Mouse (Mus musculus): ENCODE data around the gene Kcnj10. TPM values are rescaled to one million over a fixed set of nuclear protein-coding genes. Genes with fewer than 3 reads are reported as not detected.

The Kcnj10 gene
- polyA plus RNA-seq, 1 experiment from 2014 or later, result 2.6 TPM

DNA sequence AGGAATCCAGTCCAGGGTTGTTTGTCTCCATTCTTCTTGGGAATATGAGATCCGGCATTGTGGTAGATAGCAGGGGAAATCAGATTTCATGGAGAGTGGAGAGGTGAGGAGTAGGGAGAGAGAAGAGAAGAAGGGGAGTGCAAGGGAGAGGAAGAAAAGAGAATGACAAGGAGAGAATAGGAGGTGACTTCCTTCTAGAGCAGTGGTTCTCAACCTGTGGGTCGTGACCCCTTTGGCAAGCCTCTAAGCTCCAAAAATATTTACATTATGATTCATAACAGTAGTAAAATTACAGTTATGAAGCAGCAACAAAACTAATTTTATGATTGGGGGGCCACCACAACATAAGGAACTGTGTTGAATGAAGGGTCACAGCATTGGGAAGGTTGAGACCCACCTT is 8.1 kb upstream of the Kcnj10 start:
- no peaks in the 10 kb centered on the region for H3K27me3 ChIP-seq (ENCODE audit: control insufficient read depth, insufficient read depth, low read length)
- no peaks in the 10 kb centered on the region for H3K36me3 ChIP-seq (ENCODE audit: control insufficient read depth, insufficient read depth, low read length)
- H3K4me3 ChIP-seq (ENCODE audit: low read depth, low read length), result no peak overlapping the region
- H3K9me3 ChIP-seq (ENCODE audit: control insufficient read depth, low read length), result no peaks in the 10 kb centered on the region
- peaks cover 10% of the 10 kb centered on the region for H3K4me1 ChIP-seq (ENCODE audit: control insufficient read depth, insufficient read depth, low read length)
- H3K27ac ChIP-seq (ENCODE audit: low read depth, low read length), result no peak overlapping the region
- no peak overlapping the region for H3K4me2 ChIP-seq (ENCODE audit: low read depth, low read length)
- no peak for ATAC-seq (ENCODE audit: low read depth)
- no peak overlapping the region for H3K9ac ChIP-seq (replicated peaks; ENCODE audit: low read depth, low read length)
- 83% methylated on average over 2 of the region's 2 CpGs for WGBS

- no peaks in the 10 kb centered on the region for H3K9me3 ChIP-seq (ENCODE audit: control insufficient read depth, low read length)
- 23% methylated on average over 3 of the region's 3 CpGs for WGBS
- H3K27me3 ChIP-seq (ENCODE audit: control insufficient read depth, insufficient read depth, low read length), result no peaks in the 10 kb centered on the region
- H3K36me3 ChIP-seq (ENCODE audit: control insufficient read depth, insufficient read depth, low read length), result no peaks in the 10 kb centered on the region
- peaks cover 10% of the 10 kb centered on the region for H3K4me1 ChIP-seq (ENCODE audit: control insufficient read depth, insufficient read depth, low read length)
- no peak overlapping the region for H3K4me3 ChIP-seq (ENCODE audit: low read depth, low read length)
- no peak for ATAC-seq (ENCODE audit: low read depth)
- no peak overlapping the region for H3K27ac ChIP-seq (ENCODE audit: low read depth, low read length)
- H3K4me2 ChIP-seq (ENCODE audit: low read depth, low read length), result no peak overlapping the region
- H3K9ac ChIP-seq (replicated peaks; ENCODE audit: low read depth, low read length), result no peak overlapping the region
These were observed 7.5 kb upstream of the Kcnj10 start for GRCm38 (mm10) chr1:172333512-172333911.

- 80% methylated on average over 15 of the region's 15 CpGs for WGBS
- Histone ChIP-seq H3K4me1 (ENCODE audit: control insufficient read depth, insufficient read depth, low read length) (no peaks in the 10 kb centered on the region), H3K9ac (replicated peaks; ENCODE audit: low read depth, low read length) (no peak overlapping the region), H3K27me3 (ENCODE audit: control insufficient read depth, insufficient read depth, low read length) (no peaks in the 10 kb centered on the region), H3K27ac (ENCODE audit: low read depth, low read length) (no peak overlapping the region), H3K36me3 (ENCODE audit: control insufficient read depth, insufficient read depth, low read length) (no peaks in the 10 kb centered on the region), H3K4me3 (ENCODE audit: low read depth, low read length) (no peak overlapping the region), H3K9me3 (ENCODE audit: control insufficient read depth, low read length) (no peaks in the 10 kb centered on the region), H3K4me2 (ENCODE audit: low read depth, low read length) (no peak overlapping the region)
- no peak for ATAC-seq (ENCODE audit: low read depth)
These were observed 5.2 kb upstream of the Kcnj10 start for GRCm38 (mm10) chr1:172335804-172336203.

DNA sequence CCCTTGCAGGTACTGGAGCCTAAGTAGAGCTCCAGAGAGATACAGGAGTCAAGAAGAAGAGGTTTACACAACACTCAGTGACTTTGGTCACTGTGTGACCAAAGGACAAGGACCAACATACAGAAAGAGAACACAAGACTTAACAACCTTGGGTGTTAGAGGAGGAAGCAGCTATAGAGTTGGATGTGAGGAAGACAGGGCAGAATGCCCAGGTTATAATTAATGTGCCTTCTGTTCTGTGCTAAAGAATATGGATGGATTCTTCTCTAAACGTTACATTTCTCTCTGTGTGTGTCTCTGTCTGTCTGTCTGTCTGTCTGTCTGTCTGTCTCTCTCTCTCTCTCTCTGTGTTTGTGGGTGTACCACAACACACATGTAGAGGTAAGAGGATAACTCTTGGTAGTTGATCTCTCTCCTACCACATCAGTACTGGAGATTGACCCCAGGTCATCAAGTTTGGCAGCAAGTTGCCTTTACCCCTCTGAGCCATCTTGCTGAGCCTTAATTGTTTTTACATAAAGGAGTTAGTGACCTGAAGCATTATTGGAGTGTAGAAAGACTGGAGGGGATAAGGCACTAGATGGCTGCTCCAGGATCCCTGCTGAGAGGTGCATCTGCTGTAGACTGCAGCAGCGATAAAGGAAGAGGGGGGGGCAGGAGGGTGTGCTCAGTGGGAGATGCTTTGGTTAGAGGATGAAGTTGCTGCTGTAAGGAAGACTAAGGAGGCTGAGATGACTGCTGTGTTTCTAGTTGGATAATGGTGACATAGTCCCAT is 3.4 kb upstream of the Kcnj10 start:
- Histone ChIP-seq H3K9ac (replicated peaks; ENCODE audit: low read depth, low read length) (no peak overlapping the region), H3K9me3 (ENCODE audit: control insufficient read depth, low read length) (no peaks in the 10 kb centered on the region), H3K27me3 (ENCODE audit: control insufficient read depth, insufficient read depth, low read length) (no peaks in the 10 kb centered on the region), H3K4me1 (ENCODE audit: control insufficient read depth, insufficient read depth, low read length) (peaks cover 3% of the 10 kb centered on the region; the same call in 1 of the 2 replicates), H3K4me3 (ENCODE audit: low read depth, low read length) (no peak overlapping the region), H3K36me3 (ENCODE audit: control insufficient read depth, insufficient read depth, low read length) (no peaks in the 10 kb centered on the region), H3K27ac (ENCODE audit: low read depth, low read length) (no peak overlapping the region), H3K4me2 (ENCODE audit: low read depth, low read length) (no peak overlapping the region)
- no peak for ATAC-seq (ENCODE audit: low read depth)
- 28% methylated on average over 2 of the region's 2 CpGs for WGBS

DNA sequence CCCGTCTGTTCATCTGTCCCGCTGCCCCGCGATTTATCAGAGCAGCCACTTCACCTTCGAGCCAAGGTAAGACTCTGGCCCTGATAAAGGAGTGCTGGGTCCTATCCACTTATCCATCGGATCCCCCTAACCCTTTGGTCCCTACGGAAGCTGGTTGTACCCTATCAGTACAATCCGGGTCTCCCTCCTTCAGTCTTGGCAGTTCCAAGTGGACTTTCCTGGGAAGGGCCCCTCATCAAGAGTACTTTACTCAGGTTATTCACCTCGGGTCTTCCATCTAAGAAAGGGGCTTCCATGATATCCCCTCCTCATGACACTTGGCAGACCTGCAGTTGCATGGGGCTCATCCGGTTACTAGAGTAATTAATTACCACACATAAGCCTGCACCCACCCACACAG is 376 bp downstream of the Kcnj10 start:
- Histone ChIP-seq H3K9me3 (ENCODE audit: control insufficient read depth, low read length) (no peaks in the 10 kb centered on the region), H3K27ac (ENCODE audit: low read depth, low read length) (peak overlapping the region; percentile 35), H3K4me3 (ENCODE audit: low read depth, low read length) (peak overlapping the region; percentile 32), H3K4me2 (ENCODE audit: low read depth, low read length) (peak overlapping the region; percentile 53), H3K9ac (replicated peaks; ENCODE audit: low read depth, low read length) (peak overlapping the region; percentile 41), H3K27me3 (ENCODE audit: control insufficient read depth, insufficient read depth, low read length) (no peaks in the 10 kb centered on the region), H3K4me1 (ENCODE audit: control insufficient read depth, insufficient read depth, low read length) (peaks cover 3% of the 10 kb centered on the region; the same call in 1 of the 2 replicates), H3K36me3 (ENCODE audit: control insufficient read depth, insufficient read depth, low read length) (no peaks in the 10 kb centered on the region)
- ATAC-seq (ENCODE audit: low read depth), result no peak; the same call in 1 of the 2 replicates
- WGBS, result 12% methylated on average over 10 of the region's 10 CpGs

GRCm38 (mm10) chr1:172342729-172343128 is 1.7 kb downstream of the Kcnj10 start:
- peak overlapping the region; percentile 32 for H3K4me3 ChIP-seq (ENCODE audit: low read depth, low read length)
- no peaks in the 10 kb centered on the region for H3K27me3 ChIP-seq (ENCODE audit: control insufficient read depth, insufficient read depth, low read length)
- peak overlapping the region; percentile 53; the same call in 1 of the 2 replicates for H3K4me2 ChIP-seq (ENCODE audit: low read depth, low read length)
- peak; percentile 71 for ATAC-seq (ENCODE audit: low read depth)
- H3K36me3 ChIP-seq (ENCODE audit: control insufficient read depth, insufficient read depth, low read length), result no peaks in the 10 kb centered on the region
- H3K9me3 ChIP-seq (ENCODE audit: control insufficient read depth, low read length), result no peaks in the 10 kb centered on the region
- no peak overlapping the region; the same call in 1 of the 2 replicates for H3K27ac ChIP-seq (ENCODE audit: low read depth, low read length)
- no peak overlapping the region for H3K9ac ChIP-seq (replicated peaks; ENCODE audit: low read depth, low read length)
- H3K4me1 ChIP-seq (ENCODE audit: control insufficient read depth, insufficient read depth, low read length), result peaks cover 3% of the 10 kb centered on the region; the same call in 1 of the 2 replicates
- 89% methylated on average over 3 of the region's 3 CpGs for WGBS

DNA sequence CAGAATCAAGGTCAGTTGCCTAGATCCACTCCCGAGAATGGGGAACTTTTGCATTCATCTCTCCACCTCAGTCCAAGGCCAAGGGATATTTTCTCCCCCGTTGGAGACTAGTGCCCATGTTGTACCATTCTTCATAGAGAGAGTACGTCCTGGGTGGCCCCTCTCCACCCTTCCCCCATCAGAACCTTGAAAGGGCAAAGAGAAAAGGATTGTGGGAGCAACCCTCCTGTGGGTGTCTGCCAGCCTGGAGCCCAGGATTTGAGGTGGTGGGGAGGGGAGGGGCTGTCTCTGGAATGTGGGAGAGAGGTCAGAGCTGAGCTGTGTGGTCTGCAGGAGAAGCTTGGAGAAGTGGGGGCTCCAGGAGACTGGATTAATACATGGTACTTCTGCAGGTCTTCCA is 2.9 kb downstream of the Kcnj10 start:
- Histone ChIP-seq H3K27me3 (ENCODE audit: control insufficient read depth, insufficient read depth, low read length) (no peaks in the 10 kb centered on the region), H3K27ac (ENCODE audit: low read depth, low read length) (no peak overlapping the region), H3K4me3 (ENCODE audit: low read depth, low read length) (no peak overlapping the region), H3K4me1 (ENCODE audit: control insufficient read depth, insufficient read depth, low read length) (peaks cover 3% of the 10 kb centered on the region; the same call in 1 of the 2 replicates), H3K9me3 (ENCODE audit: control insufficient read depth, low read length) (no peaks in the 10 kb centered on the region), H3K4me2 (ENCODE audit: low read depth, low read length) (no peak overlapping the region; the same call in 1 of the 2 replicates), H3K9ac (replicated peaks; ENCODE audit: low read depth, low read length) (no peak overlapping the region), H3K36me3 (ENCODE audit: control insufficient read depth, insufficient read depth, low read length) (no peaks in the 10 kb centered on the region)
- ATAC-seq (ENCODE audit: low read depth), result no peak
- WGBS, result 50% methylated on average over 3 of the region's 3 CpGs

DNA sequence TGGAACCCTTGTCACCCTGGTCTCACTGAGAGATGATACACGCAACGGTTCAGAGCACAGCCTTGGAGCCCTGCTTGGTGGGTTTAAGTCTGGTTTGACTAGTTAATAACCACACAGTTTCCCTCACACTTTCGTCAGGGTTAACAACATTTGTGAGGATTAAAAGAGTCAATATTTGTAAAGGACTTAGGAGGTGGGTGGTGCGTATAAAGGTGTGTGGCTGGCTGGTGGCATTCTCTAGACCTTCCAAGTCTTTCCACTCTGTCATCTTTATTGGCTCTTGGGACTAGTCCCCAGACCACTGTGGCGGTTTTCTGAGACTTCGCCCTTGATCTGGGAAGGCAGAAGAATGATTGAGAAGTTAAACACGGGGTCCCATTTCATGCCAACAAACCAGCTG is 3.8 kb downstream of the Kcnj10 start:
- ATAC-seq (ENCODE audit: low read depth), result no peak

GRCm38 (mm10) chr1:172346707-172347106 is 5.7 kb downstream of the Kcnj10 start:
- Histone ChIP-seq H3K4me1 (ENCODE audit: control insufficient read depth, insufficient read depth, low read length) (peaks cover 5% of the 10 kb centered on the region), H3K27ac (ENCODE audit: low read depth, low read length) (no peak overlapping the region), H3K36me3 (ENCODE audit: control insufficient read depth, insufficient read depth, low read length) (no peaks in the 10 kb centered on the region), H3K9me3 (ENCODE audit: control insufficient read depth, low read length) (no peaks in the 10 kb centered on the region), H3K4me3 (ENCODE audit: low read depth, low read length) (no peak overlapping the region), H3K9ac (replicated peaks; ENCODE audit: low read depth, low read length) (no peak overlapping the region), H3K27me3 (ENCODE audit: control insufficient read depth, insufficient read depth, low read length) (no peaks in the 10 kb centered on the region), H3K4me2 (ENCODE audit: low read depth, low read length) (no peak overlapping the region)
- ATAC-seq (ENCODE audit: low read depth), result no peak
- WGBS, result 83% methylated on average over 10 of the region's 10 CpGs

More for the DNA sequence above, 3.8 kb downstream of the Kcnj10 start:
- H3K9ac ChIP-seq (replicated peaks; ENCODE audit: low read depth, low read length), result no peak overlapping the region
- WGBS, result 89% methylated on average over 7 of the region's 7 CpGs
- no peaks in the 10 kb centered on the region for H3K36me3 ChIP-seq (ENCODE audit: control insufficient read depth, insufficient read depth, low read length)
- H3K27ac ChIP-seq (ENCODE audit: low read depth, low read length), result no peak overlapping the region
- peaks cover 3% of the 10 kb centered on the region; the same call in 1 of the 2 replicates for H3K4me1 ChIP-seq (ENCODE audit: control insufficient read depth, insufficient read depth, low read length)
- no peaks in the 10 kb centered on the region for H3K9me3 ChIP-seq (ENCODE audit: control insufficient read depth, low read length)
- no peaks in the 10 kb centered on the region for H3K27me3 ChIP-seq (ENCODE audit: control insufficient read depth, insufficient read depth, low read length)
- no peak overlapping the region for H3K4me2 ChIP-seq (ENCODE audit: low read depth, low read length)
- no peak overlapping the region for H3K4me3 ChIP-seq (ENCODE audit: low read depth, low read length)

Data from neural tube, embryonic 14.5 days (tissue).